Mouse (Mus musculus) limb, embryonic 11.5 days (tissue): ENCODE results near the gene Pitpnc1. TPM values are rescaled to one million over a fixed set of nuclear protein-coding genes. Genes with fewer than 3 reads are reported as not detected.

ENCODE experiments used
- ATAC-seq: fragments of 200-750 bp; cut with Nextera tagmentation; 2 replicates; pipeline ENCODE4 v1.8.0; 2017; ENCODE audit warnings: low read depth; ENCODE audit not compliant: insufficient number of reproducible peaks, low FRiP score, low TSS enrichment
- DNase-seq: peaks from one replicate; pipeline ENCODE4 v3.0.0-alpha.2; 2015; ENCODE audit warnings: low spot score
- H3K27ac ChIP-seq: fragments of 300-500 bp; sonication (generic); replicated peaks from 2 replicates; pipeline ENCODE4 v1.5.1; 2014; ENCODE audit warnings: low read depth, mild to moderate bottlenecking, low read length
- H3K27me3 ChIP-seq: fragments of 300-500 bp; sonication (generic); 2 replicates; pipeline ENCODE4 v1.6.1; 2014; ENCODE audit warnings: mild to moderate bottlenecking, low read length, mixed read lengths; ENCODE audit not compliant: control insufficient read depth, insufficient read depth
- H3K36me3 ChIP-seq: fragments of 300-500 bp; sonication (generic); 2 replicates; pipeline ENCODE4 v1.6.1; 2014; ENCODE audit warnings: mild to moderate bottlenecking, low read length, moderate library complexity, mixed read lengths; ENCODE audit not compliant: control insufficient read depth, insufficient read depth
- H3K4me1 ChIP-seq: fragments of 300-500 bp; sonication (generic); 2 replicates; pipeline ENCODE4 v1.6.1; 2014; ENCODE audit warnings: low read length, mixed read lengths; ENCODE audit not compliant: control insufficient read depth, insufficient read depth
- H3K4me2 ChIP-seq: fragments of 300-500 bp; sonication (generic); 2 replicates; pipeline ENCODE4 v1.6.1; 2014; ENCODE audit warnings: low read depth, mild to moderate bottlenecking, moderate library complexity; ENCODE audit not compliant: severe bottlenecking
- H3K4me3 ChIP-seq: fragments of 300-500 bp; sonication (generic); 2 replicates; pipeline ENCODE4 v1.5.1; 2014; ENCODE audit warnings: low read depth, low read length
- H3K9ac ChIP-seq: fragments of 300-500 bp; sonication (generic); 2 replicates; pipeline ENCODE4 v1.6.1; 2014; ENCODE audit warnings: mild to moderate bottlenecking, low read length
- H3K9me3 ChIP-seq: fragments of 300-500 bp; sonication (generic); 2 replicates; pipeline ENCODE4 v1.6.1; 2016; ENCODE audit warnings: low read length; ENCODE audit not compliant: control insufficient read depth
- WGBS: fragments of 180-500 bp; shearing (Covaris S2); extraction: QIAGEN DNeasy Blood & Tissue Kit; methylation state at CpG from one replicate; pipeline ENCODE4 v1.1.7; 2014; 5-methylcytosine and 5-hydroxymethylcytosine counted together
- polyA plus RNA-seq: library from polyadenylated mRNA; unstranded; fragments of >200 nt; fragmentation: Nextera tagmentation; extraction: Ambion mirVana; gene quantifications from 2 replicates; pipeline ENCODE4 v1.2.1, GENCODE M21; 2014

Gene Pitpnc1
- polyA plus RNA-seq, 1 experiment from 2014 or later = 35.3 TPM

DNA sequence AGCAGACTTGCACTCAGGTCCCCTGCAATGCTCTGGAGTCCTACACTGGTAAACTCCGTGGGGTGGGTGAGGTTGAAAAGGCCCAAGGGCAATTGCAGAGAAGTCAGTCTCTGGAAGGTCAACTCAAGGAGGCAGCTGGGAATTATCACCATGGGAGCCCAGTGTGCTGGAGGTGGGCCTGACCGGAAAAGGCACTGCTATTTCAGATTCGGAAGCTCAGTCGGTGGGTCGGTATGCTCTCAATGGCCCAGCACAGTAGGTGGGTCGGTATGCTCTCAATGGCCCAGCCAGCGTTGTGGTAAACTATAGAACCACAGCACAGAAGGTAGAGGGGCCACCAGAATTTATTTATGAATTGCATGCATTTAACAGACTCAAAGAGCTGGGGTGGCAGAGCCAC, 117.9 kb downstream of the Pitpnc1 start:
- H3K4me3 ChIP-seq = no peak overlapping the region
- H3K4me2 ChIP-seq = no peak overlapping the region
- no peaks in the 10 kb centered on the region for H3K27me3 ChIP-seq
- no peak overlapping the region for H3K9ac ChIP-seq
- peaks cover 4% of the 10 kb centered on the region; the same call in 1 of the 2 replicates for H3K4me1 ChIP-seq
- ATAC-seq (no peak), DNase-seq (no peak)
- H3K27ac ChIP-seq = no peak overlapping the region
- H3K9me3 ChIP-seq = no peaks in the 10 kb centered on the region
- 36% methylated on average over 7 of the region's 7 CpGs for WGBS
- no peaks in the 10 kb centered on the region for H3K36me3 ChIP-seq

DNA sequence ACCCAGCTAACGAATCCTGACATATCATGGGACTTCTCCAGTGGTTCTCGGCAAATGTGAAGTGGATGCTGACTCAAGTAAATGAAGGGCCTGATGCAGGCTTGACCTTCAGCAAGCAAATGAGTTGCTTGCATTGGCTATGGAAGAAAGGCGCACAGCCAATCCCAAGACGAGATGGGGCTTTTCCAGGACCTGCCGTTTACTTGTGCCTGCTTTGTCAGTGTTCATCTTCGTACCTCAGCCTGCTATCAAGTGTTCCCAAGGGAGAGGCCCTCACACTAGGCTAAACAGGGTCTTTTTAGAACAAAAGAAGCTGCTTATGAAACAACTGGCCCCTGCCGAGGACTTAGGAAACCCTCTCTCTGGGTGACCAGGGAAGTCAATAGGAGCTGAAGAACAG, 120.7 kb downstream of the Pitpnc1 start:
- no peak overlapping the region for H3K4me3 ChIP-seq
- ATAC-seq (no peak), DNase-seq (no peak)
- H3K36me3 ChIP-seq = no peaks in the 10 kb centered on the region
- WGBS = 89% methylated on average over 7 of the region's 7 CpGs
- no peak overlapping the region for H3K4me2 ChIP-seq
- H3K27me3 ChIP-seq = no peaks in the 10 kb centered on the region
- H3K9ac ChIP-seq = no peak overlapping the region
- H3K4me1 ChIP-seq = peaks cover 2% of the 10 kb centered on the region; the same call in 1 of the 2 replicates
- no peak overlapping the region for H3K27ac ChIP-seq
- no peaks in the 10 kb centered on the region for H3K9me3 ChIP-seq

DNA sequence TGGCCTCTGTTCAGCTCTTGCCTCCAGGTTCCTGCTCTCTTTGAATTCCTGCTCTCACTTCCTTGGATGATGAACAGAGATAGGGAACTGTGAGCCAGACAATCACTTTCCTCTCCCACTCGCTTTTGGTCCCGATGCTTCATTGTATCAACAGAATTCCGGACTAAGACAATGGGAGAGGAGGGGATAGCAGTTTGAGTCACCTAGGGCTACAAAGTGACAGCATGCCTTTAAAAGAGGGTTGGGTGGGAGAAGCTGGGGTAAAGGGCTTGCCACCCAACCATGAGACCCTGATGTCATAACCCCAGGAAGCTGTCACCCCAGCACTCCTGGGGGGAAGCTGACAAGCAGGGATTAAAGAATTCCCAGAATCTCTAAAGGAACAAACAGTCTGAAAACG, 127.5 kb downstream of the Pitpnc1 start:
- H3K36me3 ChIP-seq = no peaks in the 10 kb centered on the region
- H3K27ac ChIP-seq = no peak overlapping the region
- no peaks in the 10 kb centered on the region for H3K9me3 ChIP-seq
- peaks cover 3% of the 10 kb centered on the region; the same call in 1 of the 2 replicates for H3K4me1 ChIP-seq
- no peaks in the 10 kb centered on the region for H3K27me3 ChIP-seq
- no peak for ATAC-seq
- WGBS = 84% methylated on average over 4 of the region's 4 CpGs
- H3K4me3 ChIP-seq = no peak overlapping the region
- no peak overlapping the region for H3K4me2 ChIP-seq
- H3K9ac ChIP-seq = no peak overlapping the region
- DNase-seq = no peak

DNA sequence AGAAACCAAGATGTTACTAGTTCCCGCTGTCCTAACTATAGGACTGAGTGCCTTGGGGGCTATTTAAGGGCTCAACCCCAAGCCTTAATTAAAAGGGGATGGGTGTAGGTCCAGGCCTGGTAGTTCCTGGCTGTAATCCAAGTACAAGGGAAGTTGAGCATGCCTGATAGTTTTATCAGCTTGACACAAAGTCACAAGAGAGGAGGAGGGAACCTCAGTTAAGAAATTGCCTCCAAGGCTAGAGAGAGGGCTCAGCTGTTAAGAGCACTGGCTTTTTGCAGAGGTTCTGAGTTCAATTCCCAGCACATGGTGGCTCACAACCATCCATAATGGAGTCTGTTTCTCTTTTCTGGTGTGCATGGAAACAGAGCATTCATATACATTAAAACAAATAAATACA, 128.1 kb downstream of the Pitpnc1 start:
- no peak for ATAC-seq

DNA sequence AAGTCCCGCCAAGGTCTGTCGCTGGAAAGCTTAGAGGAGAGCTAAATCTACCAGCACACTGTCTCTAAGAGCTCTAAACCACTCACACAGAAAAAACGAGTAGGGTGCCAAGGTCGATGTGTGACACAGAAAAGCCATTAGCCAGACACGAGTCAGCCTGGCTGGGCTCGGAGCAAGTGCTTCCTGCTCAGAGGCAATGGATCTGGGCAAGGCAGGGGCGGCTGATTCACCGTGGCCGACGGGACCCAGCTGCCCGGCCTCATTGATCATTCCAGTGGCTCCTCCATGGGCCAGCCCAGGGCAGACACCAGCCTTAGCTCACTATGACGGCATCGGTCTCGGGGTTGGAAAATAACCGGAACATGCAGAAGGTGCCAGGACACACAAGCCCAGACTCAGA, 129.2 kb downstream of the Pitpnc1 start:
- DNase-seq (peak; percentile 37), ATAC-seq (no peak)
- Histone ChIP-seq H3K4me2 (no peak overlapping the region), H3K9me3 (no peaks in the 10 kb centered on the region), H3K4me3 (no peak overlapping the region), H3K27me3 (no peaks in the 10 kb centered on the region), H3K27ac (no peak overlapping the region), H3K36me3 (no peaks in the 10 kb centered on the region), H3K4me1 (peaks cover 10% of the 10 kb centered on the region), H3K9ac (no peak overlapping the region)
- 36% methylated on average over 15 of the region's 15 CpGs for WGBS

More for the DNA sequence above, 128.1 kb downstream of the Pitpnc1 start:
- Histone ChIP-seq H3K4me3 (no peak overlapping the region), H3K9me3 (no peaks in the 10 kb centered on the region), H3K4me2 (no peak overlapping the region), H3K4me1 (peaks cover 7% of the 10 kb centered on the region), H3K9ac (no peak overlapping the region), H3K36me3 (no peaks in the 10 kb centered on the region), H3K27me3 (no peaks in the 10 kb centered on the region), H3K27ac (no peak overlapping the region)
- no peak for DNase-seq
- 69% methylated on average over 1 of the region's 1 CpGs for WGBS

DNA sequence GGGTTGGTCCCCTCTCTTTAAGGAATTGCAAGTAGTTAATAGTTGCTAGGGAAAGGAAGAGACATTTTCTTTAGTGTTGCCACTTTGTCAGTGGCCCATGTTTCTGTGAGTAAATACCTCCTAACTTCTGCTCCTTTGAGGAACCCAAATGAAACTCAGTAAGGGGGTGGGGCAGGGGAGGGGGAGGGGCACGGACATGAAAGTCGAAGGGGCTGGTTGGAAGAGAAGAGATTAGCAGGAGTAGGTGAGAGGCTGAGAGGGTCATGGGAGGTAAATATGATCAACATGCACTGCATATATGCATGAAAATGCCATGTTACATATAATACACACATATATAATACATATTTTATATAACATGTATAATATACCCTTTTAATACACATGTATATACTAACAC, 129.7 kb downstream of the Pitpnc1 start:
- Histone ChIP-seq H3K4me1 (peaks cover 10% of the 10 kb centered on the region), H3K9me3 (no peaks in the 10 kb centered on the region), H3K27me3 (no peaks in the 10 kb centered on the region), H3K36me3 (no peaks in the 10 kb centered on the region), H3K27ac (no peak overlapping the region), H3K4me2 (no peak overlapping the region), H3K4me3 (no peak overlapping the region), H3K9ac (no peak overlapping the region)
- WGBS = 29% methylated on average over 2 of the region's 2 CpGs
- no peak for ATAC-seq
- DNase-seq = no peak

DNA sequence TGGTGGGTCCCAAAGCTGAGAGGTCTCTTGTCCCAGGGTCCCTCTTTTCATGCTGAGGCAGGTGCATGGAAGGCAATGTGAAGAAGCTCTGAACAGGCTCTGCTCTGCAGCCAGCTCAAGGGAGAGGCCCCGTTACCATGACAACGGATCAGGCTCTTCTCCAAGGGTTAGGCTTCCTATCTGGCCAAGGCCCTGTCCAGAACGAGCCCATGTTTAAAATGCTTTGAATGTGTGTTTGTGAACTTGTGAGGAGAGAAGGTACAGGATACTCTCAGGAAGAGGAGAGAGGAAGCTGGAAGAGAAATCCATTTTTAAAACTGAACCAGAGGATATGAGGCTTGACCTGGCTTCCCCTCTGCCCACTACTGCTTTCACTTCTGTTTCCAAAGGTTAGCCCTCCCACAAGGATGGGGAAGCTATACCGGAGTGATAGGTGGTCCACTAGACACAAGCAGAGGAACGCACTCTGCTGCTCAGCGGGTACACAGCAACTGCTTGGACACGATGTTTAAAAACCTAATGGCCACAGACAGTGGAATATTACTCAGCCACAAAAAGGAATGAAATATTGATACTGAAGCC, 131.2 kb downstream of the Pitpnc1 start:
- DNase-seq = no peak
- no peaks in the 10 kb centered on the region for H3K9me3 ChIP-seq
- no peak overlapping the region for H3K4me2 ChIP-seq
- H3K36me3 ChIP-seq = no peaks in the 10 kb centered on the region
- peaks cover 10% of the 10 kb centered on the region for H3K4me1 ChIP-seq
- H3K9ac ChIP-seq = no peak overlapping the region
- no peaks in the 10 kb centered on the region for H3K27me3 ChIP-seq
- no peak overlapping the region for H3K27ac ChIP-seq
- ATAC-seq = no peak
- no peak overlapping the region for H3K4me3 ChIP-seq
- WGBS = 85% methylated on average over 7 of the region's 7 CpGs

DNA sequence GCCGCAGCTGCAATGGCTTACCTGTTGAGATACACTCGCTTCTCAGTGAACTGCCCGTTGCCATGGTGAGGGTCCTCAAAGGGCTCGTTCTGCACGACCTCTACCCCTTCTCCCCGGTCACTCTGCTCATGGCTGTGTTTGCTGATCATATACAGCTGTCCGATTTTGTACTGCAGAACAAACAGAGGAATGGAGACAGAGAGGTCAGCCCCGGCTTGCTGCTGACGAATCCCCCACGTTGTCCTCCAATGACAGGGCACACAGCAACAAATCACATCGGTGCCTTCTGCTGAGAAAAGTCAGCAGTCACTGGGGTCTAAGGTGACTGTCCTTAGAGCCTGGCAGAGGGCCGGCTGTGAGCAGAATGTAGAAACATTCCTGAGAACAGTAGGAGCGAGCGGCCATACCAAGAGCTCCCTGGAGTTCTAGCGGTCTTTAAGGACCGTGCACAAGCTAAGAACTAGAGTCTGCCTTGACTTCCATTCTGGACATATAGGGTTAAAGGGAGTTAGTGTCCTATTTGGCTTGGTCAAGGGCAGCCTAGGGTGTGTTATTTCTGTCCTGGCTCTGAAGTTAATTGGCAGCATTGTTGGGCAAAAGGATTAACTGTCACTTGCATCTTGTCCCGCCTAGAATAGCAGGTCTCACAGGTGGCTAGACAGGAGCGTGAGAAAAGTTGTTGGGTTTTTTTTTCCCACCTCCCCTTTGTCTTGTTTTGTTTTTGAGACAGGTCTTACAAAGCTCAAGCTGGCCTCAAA, 132.9 kb downstream of the Pitpnc1 start:
- Histone ChIP-seq H3K9me3 (no peaks in the 10 kb centered on the region), H3K27me3 (no peaks in the 10 kb centered on the region), H3K4me1 (peaks cover 10% of the 10 kb centered on the region), H3K4me3 (no peak overlapping the region), H3K36me3 (no peaks in the 10 kb centered on the region), H3K4me2 (no peak overlapping the region), H3K27ac (no peak overlapping the region), H3K9ac (no peak overlapping the region)
- no peak for ATAC-seq
- DNase-seq = no peak
- WGBS = 44% methylated on average over 18 of the region's 18 CpGs
